Mouse (Mus musculus): ENCODE measurements around the gene Iqsec1. TPM values are rescaled to one million over a fixed set of nuclear protein-coding genes. Genes with fewer than 3 reads are reported as not detected.

Iqsec1 gene
- total and polyA plus RNA-seq, 3 experiments, result 17.0 to 90.4 (median 83.5) TPM

DNA sequence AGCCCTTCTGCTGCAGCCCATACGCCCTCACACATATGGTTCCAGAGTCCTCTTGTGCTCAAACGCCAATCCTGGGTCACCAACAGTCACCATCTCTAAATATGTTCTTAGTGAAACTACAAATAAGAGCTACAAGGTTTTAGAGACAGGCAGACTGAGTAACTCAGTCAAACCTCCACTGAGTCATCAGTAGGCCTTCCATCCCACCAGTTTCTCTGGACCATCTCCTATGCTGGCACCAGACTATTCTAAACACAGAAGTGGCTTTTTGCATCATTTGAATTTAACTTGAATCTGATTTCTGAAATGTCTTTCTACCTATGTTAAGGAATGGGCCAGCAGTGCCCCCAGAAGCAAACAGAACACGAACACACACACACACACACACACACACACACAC, 120.5 kb downstream of the Iqsec1 start:
- H3K79me2 ChIP-seq (replicated peaks; ENCODE audit: control insufficient read depth, extremely low read depth, insufficient read depth, poor library complexity, severe bottlenecking), result no peaks in the 10 kb centered on the region
- no peak overlapping the region for H3K9ac ChIP-seq (ENCODE audit: insufficient read depth, low read depth)
- dilution Hi-C loops (cut with MboI; ENCODE audit: extremely low pct_ligation_motif_present, extremely low pct_unique_long_range_greater_than_20kb, low sequenced_read_pairs), result no loop called here

DNA sequence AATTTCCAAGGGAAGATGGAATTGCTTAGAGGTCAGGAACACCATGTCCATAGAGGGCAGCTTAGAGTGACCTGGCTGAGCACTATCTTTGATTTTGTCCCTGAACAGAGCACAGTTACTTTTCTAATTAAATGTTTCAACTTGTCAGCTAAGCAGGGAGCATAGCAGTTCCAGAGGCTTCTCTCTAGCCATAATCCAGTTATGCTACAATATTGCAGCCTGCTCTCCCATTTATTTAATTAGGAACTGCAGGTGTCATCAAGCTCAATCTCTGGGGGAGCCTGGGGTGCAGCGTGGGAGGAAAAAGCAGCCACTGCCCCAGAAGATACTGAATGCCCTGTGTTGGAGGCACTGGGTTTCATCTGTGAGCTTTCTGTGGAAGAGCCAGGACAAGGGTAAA, 127.1 kb downstream of the Iqsec1 start:
- Histone ChIP-seq H3K27ac (ENCODE audit: insufficient read depth, low read depth) (no peak overlapping the region), H3K79me2 (replicated peaks; ENCODE audit: control insufficient read depth, extremely low read depth, insufficient read depth, poor library complexity, severe bottlenecking) (no peaks in the 10 kb centered on the region), H3K36me3 (replicated peaks in 1 of 2; ENCODE audit: control insufficient read depth in 1 of 2, insufficient read depth in 1 of 2, low read length in 1 of 2) (no peaks in the 10 kb centered on the region), H3K9me3 (replicated peaks; ENCODE audit: low read length) (peaks cover 10% of the 10 kb centered on the region), H3K4me1 (ENCODE audit: control insufficient read depth in 1 of 2, insufficient read depth in 2 of 2) (no peaks in the 10 kb centered on the region), H3K4me2 (ENCODE audit: insufficient read depth, low read depth, poor library complexity, severe bottlenecking) (no peak overlapping the region), H3K27me3 (replicated peaks) (peaks cover 87% of the 10 kb centered on the region), H3K9ac (ENCODE audit: insufficient read depth, low read depth) (no peak overlapping the region), H3K4me3 (replicated peaks in 1 of 3; ENCODE audit: low read depth in 2 of 3, low read length in 2 of 3, poor library complexity in 1 of 3) (no peak overlapping the region)
- no peak for DNase-seq (ENCODE audit: extremely low read depth)
- no peak for TF ChIP-seq TCF12 (IDR thresholded peaks at IDR 0.05; ENCODE audit: low read depth, low read length)
- no peak for TF ChIP-seq JUN (IDR thresholded peaks at IDR 0.05; ENCODE audit: insufficient read depth, low read depth, low read length)
- no peak for TF ChIP-seq MAX (IDR thresholded peaks at IDR 0.05; ENCODE audit: low read length)
- no peak for TF ChIP-seq KAT2A (IDR thresholded peaks at IDR 0.05; ENCODE audit: insufficient replicate concordance, low read length)
- TF ChIP-seq ZC3H11A (IDR thresholded peaks at IDR 0.05; ENCODE audit: low read depth, low read length), result no peak
- TF ChIP-seq ZKSCAN1 (IDR thresholded peaks at IDR 0.05; ENCODE audit: borderline replicate concordance, low read depth, low read length), result no peak
- no peak for TF ChIP-seq BHLHE40 (IDR thresholded peaks at IDR 0.05; ENCODE audit: low read depth, low read length)
- in situ Hi-C loops (cut with MboI; ENCODE audit: low pct_ligation_motif_present, low pct_unique_long_range_greater_than_20kb, low sequenced_read_pairs) (no loop called here), dilution Hi-C loops (cut with MboI; ENCODE audit: extremely low pct_ligation_motif_present, extremely low pct_unique_long_range_greater_than_20kb, low sequenced_read_pairs) (no loop called here)

More for the DNA sequence above, 120.5 kb downstream of the Iqsec1 start:
- Histone ChIP-seq H3K4me2 (ENCODE audit: insufficient read depth, low read depth, poor library complexity, severe bottlenecking) (no peak overlapping the region), H3K4me3 (replicated peaks in 1 of 3; ENCODE audit: low read depth in 2 of 3, low read length in 2 of 3, poor library complexity in 1 of 3) (no peak overlapping the region), H3K9me3 (replicated peaks; ENCODE audit: low read length) (no peaks in the 10 kb centered on the region), H3K4me1 (ENCODE audit: control insufficient read depth in 1 of 2, insufficient read depth in 2 of 2) (no peaks in the 10 kb centered on the region), H3K36me3 (replicated peaks in 1 of 2; ENCODE audit: control insufficient read depth in 1 of 2, insufficient read depth in 1 of 2, low read length in 1 of 2) (no peaks in the 10 kb centered on the region), H3K27ac (ENCODE audit: insufficient read depth, low read depth) (no peak overlapping the region), H3K27me3 (replicated peaks) (peaks cover 88% of the 10 kb centered on the region)
- in situ Hi-C loops (cut with MboI; ENCODE audit: low pct_ligation_motif_present, low pct_unique_long_range_greater_than_20kb, low sequenced_read_pairs), result no loop called here
- TF ChIP-seq MAX (IDR thresholded peaks at IDR 0.05; ENCODE audit: low read length), result no peak
- no peak for TF ChIP-seq CTCF (conservative IDR thresholded peaks at IDR 0.05 in 1 of 2, IDR thresholded peaks at IDR 0.05 in 1 of 2; ENCODE audit: low read depth in 2 of 2, low read length in 2 of 2)
- TF ChIP-seq HCFC1 (IDR thresholded peaks at IDR 0.05; ENCODE audit: low read depth, low read length), result no peak
- TF ChIP-seq USF1 (IDR thresholded peaks at IDR 0.05; ENCODE audit: low read depth, low read length), result no peak
- no peak for TF ChIP-seq MAZ (IDR thresholded peaks at IDR 0.05; ENCODE audit: low read depth, low read length)
- TF ChIP-seq JUN (IDR thresholded peaks at IDR 0.05; ENCODE audit: insufficient read depth, low read depth, low read length), result no peak
- no peak for TF ChIP-seq POLR2A (IDR thresholded peaks at IDR 0.05; ENCODE audit: low read depth, low read length)
- no peak for TF ChIP-seq EP300 (IDR thresholded peaks at IDR 0.05; ENCODE audit: low read length)
- TF ChIP-seq CHD2 (IDR thresholded peaks at IDR 0.05; ENCODE audit: low read length), result no peak
- no peak for TF ChIP-seq ETS1 (conservative IDR thresholded peaks at IDR 0.05; ENCODE audit: low read depth, low read length)
- TF ChIP-seq MYC (IDR thresholded peaks at IDR 0.05; ENCODE audit: low read depth, low read length), result no peak
- no peak for DNase-seq (ENCODE audit: extremely low read depth)
